Mouse (Mus musculus) liver, adult 2 months (tissue): ENCODE data around the gene Fads6.

Experiments used
- CTCF ChIP-seq: fragments of 200-500 bp; IDR thresholded peaks from 2 replicates; pipeline ENCODE4 v1.5.1; 2011; ENCODE audit warnings: low read depth, low read length, control low read depth
- POLR2A ChIP-seq: fragments of 200-500 bp; IDR thresholded peaks from 2 replicates; pipeline ENCODE4 v1.6.1; 2011; ENCODE audit warnings: low read length, control low read depth; ENCODE audit not compliant: insufficient read depth; ENCODE audit errors: extremely low read depth

GRCm38 (mm10) chr11:115269330-115270066 lies 28.0 kb downstream of the Fads6 start:
- TF ChIP-seq POLR2A (no peak), CTCF (no peak)
